Mouse (Mus musculus) hindbrain, embryonic 16.5 days (tissue): ENCODE data around the gene Ercc6l. TPM values are rescaled to one million over a fixed set of nuclear protein-coding genes. Genes with fewer than 3 reads are reported as not detected.

Experiments
- ATAC-seq: fragments of 200-750 bp; cut with Nextera tagmentation; 2 replicates; pipeline ENCODE4 v1.8.0; 2017; ENCODE audit warnings: moderate TSS enrichment, moderate library complexity
- H3K27ac ChIP-seq: fragments of 300-500 bp; sonication (generic); 2 replicates; pipeline ENCODE4 v1.5.1; 2014; ENCODE audit warnings: low read depth, mild to moderate bottlenecking, control low read depth, low read length, moderate library complexity
- H3K27me3 ChIP-seq: fragments of 300-500 bp; sonication (generic); replicated peaks from 2 replicates; pipeline ENCODE4 v1.6.1; 2014; ENCODE audit warnings: low read length; ENCODE audit not compliant: control insufficient read depth, insufficient read depth
- H3K36me3 ChIP-seq: fragments of 300-500 bp; sonication (generic); 2 replicates; pipeline ENCODE4 v1.6.1; 2014; ENCODE audit warnings: mild to moderate bottlenecking, low read length, moderate library complexity, mixed read lengths; ENCODE audit not compliant: control insufficient read depth, insufficient read depth
- H3K4me1 ChIP-seq: fragments of 300-500 bp; sonication (generic); 2 replicates; pipeline ENCODE4 v1.6.1; 2014; ENCODE audit warnings: low read depth, low read length; ENCODE audit not compliant: control insufficient read depth, insufficient read depth
- H3K4me2 ChIP-seq: fragments of 300-500 bp; sonication (generic); 2 replicates; pipeline ENCODE4 v1.6.1; 2014; ENCODE audit warnings: mild to moderate bottlenecking, low read length, control low read depth, moderate library complexity
- H3K4me3 ChIP-seq: fragments of 300-500 bp; sonication (generic); 2 replicates; pipeline ENCODE4 v1.5.1; 2014; ENCODE audit warnings: mild to moderate bottlenecking, low read length, control low read depth, moderate library complexity
- H3K9ac ChIP-seq: fragments of 300-500 bp; sonication (generic); 2 replicates; pipeline ENCODE4 v1.6.1; 2014; ENCODE audit warnings: low read depth, mild to moderate bottlenecking, control low read depth, low read length, moderate library complexity
- H3K9me3 ChIP-seq: fragments of 300-500 bp; sonication (generic); 2 replicates; pipeline ENCODE4 v1.6.1; 2014; ENCODE audit warnings: mild to moderate bottlenecking, low read length, moderate library complexity; ENCODE audit not compliant: control insufficient read depth
- WGBS: fragments of 180-500 bp; shearing (Covaris S2); extraction: QIAGEN DNeasy Blood & Tissue Kit; methylation state at CpG from one replicate; pipeline ENCODE4 v1.1.7; 2014; 5-methylcytosine and 5-hydroxymethylcytosine counted together
- polyA plus RNA-seq: library from polyadenylated mRNA; unstranded; fragments of >200 nt; fragmentation: Nextera tagmentation; extraction: Ambion mirVana; gene quantifications from 2 replicates; pipeline ENCODE4 v1.2.1, GENCODE M21; 2015

Gene Ercc6l
- polyA plus RNA-seq, 1 experiment from 2014 or later = 1.5 TPM

DNA sequence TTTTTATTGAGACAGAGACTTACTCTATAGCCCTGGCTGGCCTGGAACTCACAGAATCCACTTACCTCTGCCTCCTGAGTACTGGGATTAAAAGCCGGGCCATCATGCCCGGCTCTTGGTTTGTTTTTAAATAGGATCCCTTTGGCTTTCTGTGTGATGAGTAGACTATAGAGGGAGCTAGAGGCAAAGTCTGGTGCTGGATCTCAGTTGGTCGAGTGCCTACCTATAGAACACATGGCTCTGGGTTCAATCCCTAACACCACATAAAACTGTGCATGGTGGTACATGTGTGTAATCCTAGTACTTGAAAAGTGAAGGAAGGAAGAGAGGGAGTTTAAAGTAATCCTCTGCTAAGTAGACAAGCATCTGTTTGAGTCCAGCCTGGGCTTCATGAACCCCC, 13.2 kb upstream of the Ercc6l start:
- H3K4me3 ChIP-seq = no peak overlapping the region
- 61% methylated on average over 3 of the region's 3 CpGs for WGBS
- no peak overlapping the region for H3K27ac ChIP-seq
- H3K4me1 ChIP-seq = peaks cover 6% of the 10 kb centered on the region; the same call in 1 of the 2 replicates
- no peak overlapping the region for H3K4me2 ChIP-seq
- H3K9ac ChIP-seq = no peak overlapping the region
- H3K9me3 ChIP-seq = no peaks in the 10 kb centered on the region
- H3K27me3 ChIP-seq = no peaks in the 10 kb centered on the region; the same call in 1 of the 2 replicates
- no peaks in the 10 kb centered on the region for H3K36me3 ChIP-seq
- ATAC-seq = no peak

DNA sequence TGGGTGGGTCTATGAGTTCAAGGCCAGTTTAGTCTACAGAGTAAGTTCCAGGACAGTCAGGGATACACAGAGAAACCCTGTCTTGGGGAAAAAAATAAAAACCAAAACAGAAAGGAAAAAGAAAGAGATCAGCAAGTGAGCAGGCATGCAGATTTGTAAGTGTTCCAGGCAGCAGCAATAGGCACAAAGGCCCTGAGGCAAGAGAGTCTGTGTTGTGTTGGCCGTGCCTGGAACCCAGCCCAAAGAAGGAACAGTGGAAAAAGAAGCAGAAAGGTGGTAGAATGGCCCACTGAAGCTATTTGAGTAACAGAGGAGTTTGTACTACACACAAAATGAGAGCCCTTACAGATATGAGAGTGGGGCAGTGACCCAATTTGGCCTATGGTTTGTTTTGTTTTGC, 12.8 kb upstream of the Ercc6l start:
- no peak for ATAC-seq

DNA sequence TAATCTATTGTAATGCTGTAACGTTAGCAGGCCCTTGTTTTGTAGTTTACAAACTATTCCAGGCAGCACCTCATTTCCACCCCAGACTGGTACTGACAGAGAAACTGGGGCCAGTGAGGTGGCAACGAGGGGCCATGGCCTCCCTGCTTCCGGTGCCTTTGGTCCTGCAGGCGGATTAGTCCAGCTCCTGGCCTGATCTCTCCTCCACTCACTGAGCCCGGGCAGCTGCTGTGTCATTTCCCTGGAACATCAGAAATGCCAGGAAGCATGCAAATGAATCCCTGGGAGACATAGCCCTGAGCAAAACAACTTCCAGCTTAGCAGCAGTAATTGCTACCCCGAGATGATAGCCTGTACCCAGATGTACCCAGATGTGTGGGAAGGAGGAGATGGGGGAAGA, 10.1 kb upstream of the Ercc6l start:
- Histone ChIP-seq H3K27ac (peak overlapping the region; percentile 5; the same call in 1 of the 2 replicates), H3K4me1 (peaks cover 6% of the 10 kb centered on the region; the same call in 1 of the 2 replicates), H3K9ac (peak overlapping the region; percentile 27), H3K27me3 (no peaks in the 10 kb centered on the region), H3K9me3 (no peaks in the 10 kb centered on the region), H3K4me2 (no peak overlapping the region), H3K36me3 (no peaks in the 10 kb centered on the region), H3K4me3 (no peak overlapping the region)
- ATAC-seq = peak; percentile 56; the same call in 1 of the 2 replicates
- 17% methylated on average over 6 of the region's 6 CpGs for WGBS

More for the DNA sequence above, 12.8 kb upstream of the Ercc6l start:
- Histone ChIP-seq H3K4me2 (no peak overlapping the region), H3K4me1 (peaks cover 6% of the 10 kb centered on the region; the same call in 1 of the 2 replicates), H3K27ac (no peak overlapping the region), H3K36me3 (no peaks in the 10 kb centered on the region), H3K9me3 (no peaks in the 10 kb centered on the region), H3K27me3 (no peaks in the 10 kb centered on the region; the same call in 1 of the 2 replicates), H3K9ac (no peak overlapping the region), H3K4me3 (no peak overlapping the region)
- WGBS = 90% methylated on average over 1 of the region's 1 CpGs

DNA sequence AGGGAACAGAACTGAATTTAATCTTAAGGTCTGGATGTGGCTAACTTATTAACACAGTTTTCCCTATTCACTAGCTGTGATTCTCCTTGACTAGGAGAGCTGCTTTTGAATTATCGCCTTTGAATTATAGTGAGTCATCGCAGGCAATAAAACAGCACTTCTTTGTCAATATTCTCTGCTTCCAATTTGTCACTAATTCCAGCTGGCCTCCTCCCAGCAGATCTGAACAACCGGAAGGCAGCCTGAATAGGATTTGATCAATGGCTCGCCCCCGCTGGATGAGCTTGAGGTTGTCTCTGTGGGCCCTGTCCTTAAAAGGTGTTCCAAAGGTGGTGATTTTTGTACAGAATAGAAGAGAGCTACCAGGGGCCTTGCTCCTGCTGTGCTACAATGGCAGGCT, 9.6 kb upstream of the Ercc6l start:
- Histone ChIP-seq H3K27me3 (no peaks in the 10 kb centered on the region), H3K36me3 (no peaks in the 10 kb centered on the region), H3K27ac (no peak overlapping the region; the same call in 1 of the 2 replicates), H3K9me3 (no peaks in the 10 kb centered on the region), H3K4me2 (no peak overlapping the region), H3K9ac (no peak overlapping the region), H3K4me1 (peaks cover 6% of the 10 kb centered on the region; the same call in 1 of the 2 replicates), H3K4me3 (no peak overlapping the region)
- WGBS = 37% methylated on average over 5 of the region's 5 CpGs
- no peak for ATAC-seq

DNA sequence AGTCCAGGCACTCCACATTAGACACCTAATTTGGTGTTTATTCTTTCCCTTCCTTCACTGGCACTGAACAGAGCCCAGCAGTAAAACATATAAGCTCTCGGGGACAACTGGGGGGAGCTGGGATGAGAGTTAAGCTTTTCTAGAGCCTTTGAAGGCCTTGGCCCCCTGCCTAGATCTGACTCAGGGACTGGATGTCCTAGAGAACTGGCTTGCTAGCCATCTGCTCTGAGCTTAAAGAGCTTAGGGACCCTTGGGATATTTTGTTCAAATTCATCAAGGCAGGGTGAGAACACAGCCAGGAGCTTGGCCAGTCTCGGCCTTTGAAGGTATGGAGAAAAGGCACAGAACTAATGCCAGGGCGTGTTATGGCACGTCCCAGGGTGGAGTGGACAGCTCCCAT, 6.6 kb upstream of the Ercc6l start:
- no peaks in the 10 kb centered on the region for H3K9me3 ChIP-seq
- no peak overlapping the region for H3K4me2 ChIP-seq
- peaks cover 6% of the 10 kb centered on the region; the same call in 1 of the 2 replicates for H3K4me1 ChIP-seq
- no peaks in the 10 kb centered on the region for H3K27me3 ChIP-seq
- H3K27ac ChIP-seq = no peak overlapping the region
- WGBS = 67% methylated on average over 4 of the region's 4 CpGs
- no peak overlapping the region for H3K9ac ChIP-seq
- no peak overlapping the region for H3K4me3 ChIP-seq
- ATAC-seq = no peak
- no peaks in the 10 kb centered on the region for H3K36me3 ChIP-seq

DNA sequence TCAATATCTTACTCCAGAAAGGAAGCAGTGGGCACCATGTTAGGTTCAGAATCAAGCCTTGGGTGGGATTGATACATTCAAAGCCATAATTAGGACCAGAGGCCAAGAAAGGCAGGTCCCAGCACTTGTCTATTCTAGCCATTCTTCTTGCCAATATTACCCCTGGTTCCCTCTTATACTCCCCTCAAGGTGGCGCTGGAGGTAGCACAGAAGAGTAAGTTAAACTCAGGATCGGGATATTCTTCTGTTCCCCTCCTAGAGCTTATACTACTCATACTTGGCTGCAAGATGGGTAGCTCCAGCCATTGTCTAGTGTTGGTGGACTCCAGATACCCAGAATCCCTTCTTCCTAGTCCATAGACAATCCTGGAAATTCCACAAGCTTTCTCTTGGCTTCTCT, 6.2 kb upstream of the Ercc6l start:
- 39% methylated on average over 2 of the region's 2 CpGs for WGBS
- ATAC-seq = no peak
- no peak overlapping the region for H3K4me3 ChIP-seq
- H3K9me3 ChIP-seq = no peaks in the 10 kb centered on the region
- H3K27ac ChIP-seq = no peak overlapping the region
- H3K4me2 ChIP-seq = no peak overlapping the region
- H3K27me3 ChIP-seq = no peaks in the 10 kb centered on the region
- peaks cover 6% of the 10 kb centered on the region; the same call in 1 of the 2 replicates for H3K4me1 ChIP-seq
- no peaks in the 10 kb centered on the region for H3K36me3 ChIP-seq
- no peak overlapping the region for H3K9ac ChIP-seq

DNA sequence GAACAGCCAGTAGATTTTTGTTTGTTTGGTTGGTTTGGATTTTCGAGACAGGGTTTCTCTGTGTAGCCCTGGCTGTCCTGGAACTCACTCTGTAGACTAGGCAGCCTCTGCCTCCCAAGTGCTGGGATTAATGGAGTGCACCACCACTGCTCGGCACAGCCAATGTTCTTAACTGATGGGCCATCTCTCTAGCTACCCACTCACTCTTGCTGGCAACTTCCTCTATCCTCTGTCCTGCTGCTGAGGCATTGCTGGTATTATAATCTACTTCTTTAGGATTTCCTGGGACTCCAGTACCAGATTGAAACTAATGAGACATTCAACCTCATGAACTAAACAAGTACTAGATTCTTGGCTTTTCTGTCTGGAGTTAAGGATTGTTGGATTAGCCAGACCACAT, 3.6 kb upstream of the Ercc6l start:
- Histone ChIP-seq H3K27me3 (no peaks in the 10 kb centered on the region), H3K4me3 (no peak overlapping the region), H3K4me2 (no peak overlapping the region), H3K4me1 (no peaks in the 10 kb centered on the region), H3K27ac (no peak overlapping the region), H3K9ac (no peak overlapping the region), H3K36me3 (no peaks in the 10 kb centered on the region), H3K9me3 (no peaks in the 10 kb centered on the region)
- WGBS = 68% methylated on average over 2 of the region's 2 CpGs
- no peak for ATAC-seq

DNA sequence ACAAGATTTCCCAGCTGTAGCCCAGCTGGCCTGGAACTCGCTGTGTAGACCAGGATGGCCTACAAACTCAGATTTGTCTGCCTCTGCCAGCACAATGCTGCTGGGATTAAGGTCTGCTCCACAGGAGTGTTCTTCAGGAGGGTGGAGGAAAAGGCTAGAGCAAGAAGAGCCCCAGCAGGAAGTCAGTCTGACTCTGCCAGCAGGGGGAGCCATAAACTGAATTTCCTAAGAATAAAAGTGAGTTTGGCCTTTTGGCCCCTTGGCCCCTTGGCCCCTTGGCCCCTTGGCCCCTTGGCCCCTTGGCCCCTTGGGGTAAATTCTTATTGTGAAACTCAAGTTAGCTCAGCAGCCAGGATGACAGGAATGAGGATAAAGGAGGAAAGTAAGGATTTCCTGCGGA, 2.9 kb upstream of the Ercc6l start:
- no peak for ATAC-seq
- Histone ChIP-seq H3K27me3 (no peaks in the 10 kb centered on the region), H3K4me2 (no peak overlapping the region), H3K4me3 (no peak overlapping the region), H3K36me3 (no peaks in the 10 kb centered on the region), H3K9ac (no peak overlapping the region), H3K27ac (no peak overlapping the region), H3K4me1 (no peaks in the 10 kb centered on the region), H3K9me3 (no peaks in the 10 kb centered on the region)
- 55% methylated on average over 2 of the region's 2 CpGs for WGBS

DNA sequence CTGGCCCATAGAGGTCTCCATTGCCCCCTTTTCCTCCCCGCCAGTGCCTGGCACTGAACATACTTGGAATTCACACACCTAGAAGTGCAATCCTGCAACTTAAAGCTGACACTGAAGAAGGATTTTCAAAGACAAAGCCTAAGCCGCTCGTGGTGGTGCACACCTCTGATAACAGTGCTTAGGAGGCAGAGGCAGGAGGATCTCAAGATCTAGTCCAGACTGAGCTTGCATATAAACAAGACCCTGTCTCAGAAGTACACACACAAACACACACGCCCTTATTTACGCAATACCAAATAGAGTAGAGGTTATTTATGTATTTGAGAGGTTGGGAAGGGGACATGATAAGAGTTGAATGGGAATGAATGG, 516 bp upstream of the Ercc6l start:
- WGBS = 50% methylated on average over 5 of the region's 5 CpGs
- Histone ChIP-seq H3K27me3 (no peaks in the 10 kb centered on the region), H3K4me3 (peak overlapping the region; percentile 49), H3K36me3 (no peaks in the 10 kb centered on the region), H3K4me2 (peak overlapping the region; percentile 44), H3K27ac (peak overlapping the region; percentile 40), H3K9me3 (no peaks in the 10 kb centered on the region), H3K9ac (peak overlapping the region; percentile 50), H3K4me1 (no peaks in the 10 kb centered on the region)
- no peak for ATAC-seq

DNA sequence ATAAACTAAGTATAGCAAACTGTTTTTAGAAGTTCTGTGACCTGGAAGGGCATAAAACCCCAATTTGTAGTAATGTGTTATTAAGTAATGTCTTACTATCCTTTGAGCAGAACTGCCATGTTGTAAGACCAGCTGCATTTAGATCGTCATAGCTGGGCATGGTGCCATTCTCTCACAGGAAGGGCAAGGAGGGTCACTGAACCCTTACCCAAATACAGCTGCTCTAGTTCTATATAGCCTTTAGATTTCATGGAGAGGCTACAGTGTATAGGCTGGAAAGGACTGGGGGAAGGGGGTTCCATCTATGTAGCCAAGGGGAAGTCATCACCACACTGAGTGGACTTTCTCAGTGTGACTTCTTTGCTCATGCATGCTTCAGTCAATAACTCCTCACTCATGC, 15.7 kb downstream of the Ercc6l start:
- no peak overlapping the region for H3K27ac ChIP-seq
- no peak for ATAC-seq
- no peak overlapping the region for H3K4me3 ChIP-seq
- H3K4me2 ChIP-seq = no peak overlapping the region
- no peaks in the 10 kb centered on the region; the same call in 1 of the 2 replicates for H3K27me3 ChIP-seq
- H3K36me3 ChIP-seq = no peaks in the 10 kb centered on the region
- H3K4me1 ChIP-seq = no peaks in the 10 kb centered on the region
- 89% methylated on average over 1 of the region's 1 CpGs for WGBS
- no peaks in the 10 kb centered on the region for H3K9me3 ChIP-seq
- H3K9ac ChIP-seq = no peak overlapping the region
